Mouse (Mus musculus): ENCODE results near the gene Izumo2. TPM values are rescaled to one million over a fixed set of nuclear protein-coding genes. Genes with fewer than 3 reads are reported as not detected.

Izumo2 gene
- polyA plus RNA-seq, 1 experiment from 2014 or later = not detected

DNA sequence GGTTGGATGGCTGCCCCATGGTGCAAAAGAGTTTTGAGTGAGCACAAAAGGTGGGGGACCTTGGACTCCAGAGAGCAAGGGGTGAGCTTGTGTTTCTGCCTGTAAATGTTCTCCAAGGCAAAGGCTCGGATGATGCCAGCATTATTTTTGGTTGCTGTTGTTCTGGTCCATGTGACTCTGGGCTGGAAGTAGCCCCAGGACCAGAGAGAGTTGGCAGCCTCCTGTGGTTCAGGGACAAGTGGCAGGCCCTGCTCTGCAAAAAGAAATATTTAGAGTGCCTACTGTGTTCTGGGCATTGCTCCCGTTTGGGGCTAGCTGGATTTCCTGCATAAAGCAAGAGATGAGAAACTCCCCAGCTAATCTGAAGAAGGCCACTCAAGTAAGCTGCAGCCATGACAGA is 31.9 kb upstream of the Izumo2 start:
- ATAC-seq (ENCODE audit: insufficient read depth) = no peak
- Histone ChIP-seq H3K4me2 (no peak overlapping the region), H3K27me3 (ENCODE audit: insufficient read depth, low read length) (no peaks in the 10 kb centered on the region), H3K27ac (ENCODE audit: low read depth) (no peak overlapping the region), H3K36me3 (ENCODE audit: insufficient read depth) (no peaks in the 10 kb centered on the region), H3K4me1 (ENCODE audit: insufficient read depth) (no peaks in the 10 kb centered on the region), H3K9me3 (ENCODE audit: low read depth, low read length) (no peaks in the 10 kb centered on the region; the same call in 1 of the 2 replicates), H3K9ac (no peak overlapping the region), H3K4me3 (ENCODE audit: low read depth, low read length) (no peak overlapping the region)
- no peak for TF ChIP-seq CTCF (IDR thresholded peaks at IDR 0.05; ENCODE audit: low read depth)
- DNase-seq = no peak
- 60% methylated on average over 2 of the region's 2 CpGs for WGBS

DNA sequence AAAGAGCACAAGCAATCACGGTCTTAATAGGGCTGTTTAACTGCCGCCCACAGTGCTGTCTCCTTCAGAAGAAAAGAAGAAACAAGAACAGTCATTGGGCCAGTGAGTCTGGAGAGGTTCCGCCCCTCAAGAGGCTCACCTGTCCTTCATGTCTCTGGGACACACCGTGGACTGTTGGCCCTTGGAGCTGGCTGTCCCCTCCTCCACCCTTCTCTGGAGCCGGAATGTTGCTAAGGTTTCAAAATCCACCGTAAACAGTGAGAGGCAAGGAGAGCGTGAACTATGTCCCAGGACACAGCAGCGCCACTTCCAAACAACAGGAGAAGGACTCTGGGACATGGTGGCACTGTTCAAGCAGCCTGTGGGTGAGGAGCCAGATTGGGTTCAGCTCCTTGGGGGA is 24.9 kb upstream of the Izumo2 start:
- DNase-seq (no peak), ATAC-seq (ENCODE audit: insufficient read depth) (no peak)
- H3K4me1 ChIP-seq (ENCODE audit: insufficient read depth) = no peaks in the 10 kb centered on the region
- no peaks in the 10 kb centered on the region for H3K9me3 ChIP-seq (ENCODE audit: low read depth, low read length)
- H3K4me3 ChIP-seq (ENCODE audit: low read depth, low read length) = no peak overlapping the region
- H3K27me3 ChIP-seq (ENCODE audit: insufficient read depth, low read length) = no peaks in the 10 kb centered on the region
- no peaks in the 10 kb centered on the region for H3K36me3 ChIP-seq (ENCODE audit: insufficient read depth)
- 49% methylated on average over 8 of the region's 8 CpGs for WGBS
- H3K9ac ChIP-seq = no peak overlapping the region
- TF ChIP-seq CTCF (IDR thresholded peaks at IDR 0.05; ENCODE audit: low read depth) = no peak
- H3K4me2 ChIP-seq = no peak overlapping the region
- peak overlapping the region; percentile 30; the same call in 1 of the 2 replicates for H3K27ac ChIP-seq (ENCODE audit: low read depth)

DNA sequence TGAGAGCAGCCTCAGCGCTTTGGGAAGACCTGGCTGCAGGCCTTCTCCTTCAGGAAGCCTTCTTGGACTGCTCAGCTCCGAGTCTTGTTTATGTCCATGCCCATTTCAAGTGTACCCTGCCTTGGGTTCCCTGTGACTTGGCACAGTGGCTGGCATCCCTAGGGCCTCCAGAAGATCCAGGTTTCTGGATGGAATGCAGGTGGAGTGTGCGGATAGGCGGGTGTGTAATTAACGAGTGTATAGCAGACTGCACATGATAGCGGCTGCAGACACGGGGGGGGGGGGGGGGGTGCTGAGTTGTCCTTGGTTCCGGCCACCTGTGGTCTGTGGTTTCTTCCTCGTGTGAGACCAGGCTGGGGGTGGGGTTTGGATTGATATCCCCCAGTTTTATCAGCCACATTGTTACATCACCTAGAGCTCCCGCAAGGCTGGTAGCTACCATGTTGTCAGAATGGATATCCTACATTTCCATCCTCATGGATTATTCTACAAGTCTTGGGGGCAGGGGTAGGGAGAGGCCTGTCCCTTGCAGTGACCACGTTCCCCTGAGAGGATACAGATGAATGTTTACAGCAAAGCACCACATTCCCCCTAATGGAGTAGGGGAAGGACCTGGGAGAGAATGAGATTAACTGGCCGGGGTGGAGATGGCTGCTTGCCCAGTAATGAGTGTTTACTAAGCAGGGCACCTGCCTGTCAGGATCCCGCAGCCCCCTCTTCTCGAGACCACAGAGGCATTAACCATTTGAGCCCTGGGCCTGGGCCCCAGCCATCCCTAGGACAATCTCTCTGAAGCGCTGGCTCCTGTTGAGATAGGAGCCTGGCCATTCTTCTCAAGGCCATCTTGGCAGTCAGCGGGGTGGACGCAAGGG is 22.8 kb upstream of the Izumo2 start:
- no peak overlapping the region for H3K4me2 ChIP-seq
- H3K4me3 ChIP-seq (ENCODE audit: low read depth, low read length) = no peak overlapping the region
- H3K27me3 ChIP-seq (ENCODE audit: insufficient read depth, low read length) = no peaks in the 10 kb centered on the region
- H3K4me1 ChIP-seq (ENCODE audit: insufficient read depth) = no peaks in the 10 kb centered on the region
- TF ChIP-seq CTCF (IDR thresholded peaks at IDR 0.05; ENCODE audit: low read depth) = no peak
- WGBS = 42% methylated on average over 17 of the region's 17 CpGs
- H3K9me3 ChIP-seq (ENCODE audit: low read depth, low read length) = no peaks in the 10 kb centered on the region
- peak; percentile 70; the same call in 1 of the 2 replicates for ATAC-seq (ENCODE audit: insufficient read depth)
- peak overlapping the region; percentile 44; the same call in 1 of the 2 replicates for H3K27ac ChIP-seq (ENCODE audit: low read depth)
- H3K36me3 ChIP-seq (ENCODE audit: insufficient read depth) = no peaks in the 10 kb centered on the region
- DNase-seq = peak; percentile 76
- H3K9ac ChIP-seq = no peak overlapping the region

DNA sequence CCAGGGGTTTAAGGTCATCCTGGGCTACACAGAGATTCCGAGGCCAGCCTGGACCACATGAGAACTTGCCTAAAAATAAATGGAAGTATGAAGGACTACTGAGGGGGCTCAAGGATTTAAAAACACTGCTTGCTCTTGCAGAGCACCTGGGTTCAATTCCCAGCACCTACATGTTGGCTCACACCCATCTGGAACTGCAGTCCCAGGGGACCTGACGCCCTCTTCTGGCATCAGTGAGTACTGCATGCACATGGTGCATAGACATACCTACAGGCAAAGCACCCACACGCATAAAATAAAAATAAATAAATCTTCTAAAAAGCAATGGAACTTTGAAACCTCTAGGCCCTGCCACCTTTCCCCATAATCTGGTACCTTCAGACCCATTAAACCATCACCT is 19.7 kb upstream of the Izumo2 start:
- Histone ChIP-seq H3K9ac (no peak overlapping the region), H3K27ac (ENCODE audit: low read depth) (no peak overlapping the region), H3K4me1 (ENCODE audit: insufficient read depth) (no peaks in the 10 kb centered on the region), H3K36me3 (ENCODE audit: insufficient read depth) (no peaks in the 10 kb centered on the region), H3K27me3 (ENCODE audit: insufficient read depth, low read length) (no peaks in the 10 kb centered on the region), H3K9me3 (ENCODE audit: low read depth, low read length) (no peaks in the 10 kb centered on the region), H3K4me2 (no peak overlapping the region), H3K4me3 (ENCODE audit: low read depth, low read length) (no peak overlapping the region)
- 62% methylated on average over 3 of the region's 3 CpGs for WGBS
- DNase-seq (no peak), ATAC-seq (ENCODE audit: insufficient read depth) (no peak)
- peak; percentile 52 for TF ChIP-seq CTCF (IDR thresholded peaks at IDR 0.05; ENCODE audit: low read depth)

DNA sequence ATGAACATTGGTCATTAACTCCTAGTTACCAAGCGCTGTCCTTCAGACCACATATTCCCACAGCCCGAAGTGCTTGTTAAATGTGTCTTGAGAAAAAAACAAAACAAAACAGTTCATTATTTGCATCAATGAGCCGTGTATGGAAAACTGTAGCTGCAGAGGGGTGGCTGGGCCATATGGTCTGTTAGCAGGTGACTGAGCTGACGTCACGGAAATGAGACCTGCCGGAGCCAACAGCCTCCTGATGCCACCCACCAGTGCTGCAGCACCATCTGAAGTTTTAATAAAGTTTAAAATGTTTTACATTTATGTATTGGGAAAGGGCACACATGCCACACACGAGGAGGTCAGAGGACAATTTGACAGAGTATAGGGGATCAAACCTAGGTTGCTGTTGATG is 19.2 kb upstream of the Izumo2 start:
- Histone ChIP-seq H3K27me3 (ENCODE audit: insufficient read depth, low read length) (no peaks in the 10 kb centered on the region), H3K4me2 (no peak overlapping the region), H3K9me3 (ENCODE audit: low read depth, low read length) (no peaks in the 10 kb centered on the region), H3K4me1 (ENCODE audit: insufficient read depth) (no peaks in the 10 kb centered on the region), H3K36me3 (ENCODE audit: insufficient read depth) (no peaks in the 10 kb centered on the region), H3K4me3 (ENCODE audit: low read depth, low read length) (no peak overlapping the region), H3K9ac (no peak overlapping the region), H3K27ac (ENCODE audit: low read depth) (no peak overlapping the region)
- no peak for TF ChIP-seq CTCF (IDR thresholded peaks at IDR 0.05; ENCODE audit: low read depth)
- DNase-seq (no peak), ATAC-seq (ENCODE audit: insufficient read depth) (no peak)
- 89% methylated on average over 7 of the region's 7 CpGs for WGBS

DNA sequence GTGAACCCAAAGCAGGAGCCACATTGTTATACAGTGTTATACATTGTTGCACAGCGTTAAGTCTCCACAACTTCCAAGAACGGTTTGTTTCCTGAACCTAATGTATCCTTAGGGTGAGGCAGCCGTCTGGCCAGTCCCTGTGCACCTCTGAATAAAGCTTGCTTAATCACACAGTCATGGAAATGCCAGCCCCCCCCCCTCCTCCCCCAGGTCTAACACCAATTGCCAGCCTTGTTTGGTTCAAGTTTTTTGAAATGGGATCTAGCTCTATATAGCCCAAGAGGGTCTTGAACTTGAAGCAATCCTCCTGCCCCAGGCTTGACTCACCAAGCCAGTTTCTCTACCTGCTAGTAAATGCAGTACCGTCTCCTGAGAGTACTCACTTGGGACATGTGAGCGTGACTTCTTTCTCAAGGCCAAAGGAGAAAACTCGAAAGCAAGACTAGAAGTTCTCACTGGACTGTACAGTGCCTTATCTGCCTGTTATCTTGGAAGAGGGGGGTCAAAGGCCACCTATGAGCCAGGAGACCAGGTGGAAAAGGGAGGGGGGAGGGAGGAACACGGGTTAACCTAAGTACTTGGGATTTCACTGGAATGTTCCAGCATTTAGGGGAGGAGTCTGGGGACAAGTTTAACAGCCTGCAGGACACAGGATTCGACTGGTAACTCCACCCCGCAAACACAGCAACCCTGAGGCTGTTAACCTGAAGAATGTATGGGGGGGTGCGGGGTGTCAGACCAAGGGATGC is 14.9 kb upstream of the Izumo2 start:
- no peaks in the 10 kb centered on the region for H3K36me3 ChIP-seq (ENCODE audit: insufficient read depth)
- no peaks in the 10 kb centered on the region for H3K9me3 ChIP-seq (ENCODE audit: low read depth, low read length)
- DNase-seq (no peak), ATAC-seq (ENCODE audit: insufficient read depth) (no peak)
- no peak overlapping the region for H3K4me3 ChIP-seq (ENCODE audit: low read depth, low read length)
- H3K9ac ChIP-seq = no peak overlapping the region
- 48% methylated on average over 10 of the region's 10 CpGs for WGBS
- peak overlapping the region; percentile 7; the same call in 1 of the 2 replicates for H3K27ac ChIP-seq (ENCODE audit: low read depth)
- no peaks in the 10 kb centered on the region for H3K27me3 ChIP-seq (ENCODE audit: insufficient read depth, low read length)
- peaks cover 5% of the 10 kb centered on the region for H3K4me1 ChIP-seq (ENCODE audit: insufficient read depth)
- TF ChIP-seq CTCF (IDR thresholded peaks at IDR 0.05; ENCODE audit: low read depth) = no peak
- H3K4me2 ChIP-seq = no peak overlapping the region

DNA sequence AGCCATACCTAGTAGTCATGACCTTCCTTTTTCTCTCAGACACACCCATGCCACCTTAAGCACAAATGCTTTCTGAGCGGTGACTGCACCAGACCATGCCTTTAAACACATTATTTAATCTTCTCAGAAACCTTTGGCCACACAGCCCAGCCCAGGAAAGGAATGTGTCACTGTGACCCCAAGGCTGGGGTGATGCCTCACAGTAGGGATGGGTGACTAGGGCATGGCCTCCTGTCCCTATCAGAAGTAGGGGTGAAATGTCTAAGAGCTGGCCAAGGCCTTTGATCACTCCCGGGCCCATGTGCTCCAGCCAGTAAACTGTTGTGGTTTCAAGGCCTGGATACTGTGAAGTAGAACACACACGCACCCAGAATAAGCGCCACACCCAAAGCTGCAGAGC is 13.3 kb upstream of the Izumo2 start:
- Histone ChIP-seq H3K36me3 (ENCODE audit: insufficient read depth) (no peaks in the 10 kb centered on the region), H3K27me3 (ENCODE audit: insufficient read depth, low read length) (no peaks in the 10 kb centered on the region), H3K4me1 (ENCODE audit: insufficient read depth) (peaks cover 5% of the 10 kb centered on the region), H3K27ac (ENCODE audit: low read depth) (no peak overlapping the region), H3K4me2 (no peak overlapping the region), H3K9ac (no peak overlapping the region), H3K4me3 (ENCODE audit: low read depth, low read length) (no peak overlapping the region), H3K9me3 (ENCODE audit: low read depth, low read length) (no peaks in the 10 kb centered on the region)
- DNase-seq (no peak), ATAC-seq (ENCODE audit: insufficient read depth) (no peak)
- TF ChIP-seq CTCF (IDR thresholded peaks at IDR 0.05; ENCODE audit: low read depth) = no peak
- 75% methylated on average over 4 of the region's 4 CpGs for WGBS

Measured in lung, embryonic 14.5 days (tissue).